Comparison of ENCODE assay signal across 9 mouse cellular contexts in genomic region chr9:110070358-110070757, GRCm38 (mm10). TPM values are rescaled to one million over a fixed set of nuclear protein-coding genes. Genes with fewer than 3 reads are reported as not detected.
DNase-seq lines count a peak whose midpoint lies in the region; ATAC-seq and TF ChIP-seq lines count a peak whose summit lies in the region.
"Had no signal": no experiment of that assay in that cellular context is flagged by ENCODE, and none has a peak within 500 bp of the region (broad histone marks: within the 10 kb centered on the region; RNA-seq: fewer than 3 reads in every experiment).

No protein-coding gene starts in this region.

- H3K9ac ChIP-seq in intestine, embryonic 15.5 days: no peak overlapping the region
- H3K9ac ChIP-seq in intestine, postnatal 0 days (ENCODE audit: low read depth, low read length): no peak overlapping the region
- no peak overlapping the region for H3K9ac ChIP-seq in intestine, embryonic 16.5 days (ENCODE audit: low read depth, low read length)
- H3K9ac ChIP-seq in liver, embryonic 11.5 days (ENCODE audit: low read depth, low read length): no peak overlapping the region
- H3K9ac ChIP-seq: neural tube, embryonic 13.5 days had no signal

- no peaks in the 10 kb centered on the region for H3K9me3 ChIP-seq in intestine, embryonic 15.5 days
- H3K9me3 ChIP-seq in intestine, postnatal 0 days (ENCODE audit: control insufficient read depth): no peaks in the 10 kb centered on the region
- H3K9me3 ChIP-seq in intestine, embryonic 16.5 days (ENCODE audit: control insufficient read depth, low read length): no peaks in the 10 kb centered on the region
- H3K9me3 ChIP-seq in liver, embryonic 11.5 days (ENCODE audit: control insufficient read depth, low read length): no peaks in the 10 kb centered on the region
- H3K9me3 ChIP-seq: neural tube, embryonic 13.5 days had no signal

- H3K4me2 ChIP-seq in intestine, embryonic 15.5 days (replicated peaks): no peak overlapping the region
- H3K4me2 ChIP-seq in intestine, postnatal 0 days (replicated peaks; ENCODE audit: low read depth): no peak overlapping the region
- no peak overlapping the region for H3K4me2 ChIP-seq in intestine, embryonic 16.5 days (ENCODE audit: low read depth, low read length)
- no peak overlapping the region for H3K4me2 ChIP-seq in liver, embryonic 11.5 days
- H3K4me2 ChIP-seq: neural tube, embryonic 13.5 days had no signal

- H3K4me3 ChIP-seq in intestine, embryonic 15.5 days (replicated peaks): no peak overlapping the region
- H3K4me3 ChIP-seq in intestine, postnatal 0 days (ENCODE audit: low read depth, low read length): no peak overlapping the region
- H3K4me3 ChIP-seq in intestine, embryonic 16.5 days (ENCODE audit: low read length): no peak overlapping the region
- no peak overlapping the region for H3K4me3 ChIP-seq in liver, embryonic 11.5 days (ENCODE audit: low read depth, low read length)
- H3K4me3 ChIP-seq: neural tube, embryonic 13.5 days had no signal

- peak; percentile 51; the same call in 1 of the 2 replicates for ATAC-seq in intestine, embryonic 15.5 days
- ATAC-seq in intestine, postnatal 0 days: no peak
- peak; percentile 58; the same call in 1 of the 2 replicates for ATAC-seq in intestine, embryonic 16.5 days
- no peak for ATAC-seq in liver, embryonic 11.5 days (replicated peaks; ENCODE audit: low FRiP score)

- TF ChIP-seq CTCF in intestine, postnatal 0 days (IDR thresholded peaks at IDR 0.05; ENCODE audit: low read depth): no peak

- peak; percentile 78 for DNase-seq in adrenal gland, adult 8-10 months
- DNase-seq in cerebellum, postnatal 25 days: peak; percentile 86 to 91
- DNase-seq in liver, embryonic 11.5 days (ENCODE audit: low spot score): no peak
- no peak for DNase-seq in ovary, postnatal 10 days (ENCODE audit: low spot score)
- DNase-seq in retina, postnatal 1 day: no peak

- H3K27ac ChIP-seq in intestine, embryonic 15.5 days: peak overlapping the region; percentile 45
- no peak overlapping the region for H3K27ac ChIP-seq in intestine, postnatal 0 days (ENCODE audit: low read depth, low read length)
- H3K27ac ChIP-seq in intestine, embryonic 16.5 days (ENCODE audit: low read length): no peak overlapping the region
- H3K27ac ChIP-seq in liver, embryonic 11.5 days (ENCODE audit: low read depth, low read length): no peak overlapping the region
- H3K27ac ChIP-seq: neural tube, embryonic 13.5 days had no signal

- 0 out of 2 replicates have a peak, but pooled peaks cover 5% of the 10 kb centered on the region for H3K4me1 ChIP-seq in intestine, embryonic 15.5 days (replicated peaks)
- H3K4me1 ChIP-seq in intestine, postnatal 0 days (replicated peaks; ENCODE audit: control insufficient read depth, insufficient read depth, low read length): no peaks in the 10 kb centered on the region
- H3K4me1 ChIP-seq in intestine, embryonic 16.5 days (ENCODE audit: control insufficient read depth, insufficient read depth, low read length): no peaks in the 10 kb centered on the region
- H3K4me1 ChIP-seq in liver, embryonic 11.5 days (replicated peaks; ENCODE audit: control insufficient read depth, insufficient read depth, low read length): no peaks in the 10 kb centered on the region; the same call in 1 of the 2 replicates
- H3K4me1 ChIP-seq: neural tube, embryonic 13.5 days had no signal

- H3K36me3 ChIP-seq in intestine, embryonic 15.5 days: peaks cover 11% of the 10 kb centered on the region
- peaks cover 50% of the 10 kb centered on the region for H3K36me3 ChIP-seq in intestine, postnatal 0 days (ENCODE audit: control insufficient read depth, insufficient read depth)
- 0 out of 2 replicates have a peak, but pooled peaks cover 3% of the 10 kb centered on the region for H3K36me3 ChIP-seq in intestine, embryonic 16.5 days (ENCODE audit: control insufficient read depth, insufficient read depth, low read length)
- peaks cover 11% of the 10 kb centered on the region for H3K36me3 ChIP-seq in liver, embryonic 11.5 days (ENCODE audit: control insufficient read depth, insufficient read depth, low read length)

- no peaks in the 10 kb centered on the region for H3K27me3 ChIP-seq in intestine, embryonic 15.5 days (replicated peaks)
- no peaks in the 10 kb centered on the region for H3K27me3 ChIP-seq in intestine, postnatal 0 days (replicated peaks; ENCODE audit: control insufficient read depth, insufficient read depth, low read length)
- H3K27me3 ChIP-seq in intestine, embryonic 16.5 days (replicated peaks; ENCODE audit: control insufficient read depth, insufficient read depth, low read length): no peaks in the 10 kb centered on the region
- H3K27me3 ChIP-seq in liver, embryonic 11.5 days (replicated peaks; ENCODE audit: control insufficient read depth, insufficient read depth, low read length): no peaks in the 10 kb centered on the region
- H3K27me3 ChIP-seq: neural tube, embryonic 13.5 days had no signal

- 69% methylated on average over 9 of the region's 9 CpGs for WGBS in intestine, embryonic 15.5 days
- WGBS in intestine, postnatal 0 days: 76% methylated on average over 9 of the region's 9 CpGs
- WGBS in intestine, embryonic 16.5 days: 63% methylated on average over 9 of the region's 9 CpGs
- WGBS in liver, embryonic 11.5 days: 89% methylated on average over 9 of the region's 9 CpGs

RNA-seq across cellular contexts. Expression of gene Smarcc1, which starts 47.1 kb away (rescaled TPM):
- 83.8 and 91.3 TPM in 2 replicates for polyA plus RNA-seq in intestine, embryonic 15.5 days (2015; fragmentation: Nextera tagmentation; extraction: Ambion mirVana)
- 21.6 and 23.3 TPM in 2 replicates for polyA plus RNA-seq in intestine, postnatal 0 days (2015; fragmentation: Nextera tagmentation; extraction: Ambion mirVana)
- total RNA-seq in adrenal gland, adult 8-10 months (2022): 10 to 100 TPM; 57.6 to 64.3 (median 60.8) TPM
- 56.8 and 60.8 TPM in 2 replicates for polyA plus RNA-seq in intestine, embryonic 16.5 days (2015; fragmentation: Nextera tagmentation; extraction: Ambion mirVana)
- 69.1 and 72.5 TPM in 2 replicates for polyA plus RNA-seq in liver, embryonic 11.5 days (2014; fragmentation: Nextera tagmentation; extraction: Ambion mirVana)

RNA-seq across cellular contexts. Expression of gene Dhx30, which starts 47.3 kb away (rescaled TPM):
- polyA plus RNA-seq in intestine, embryonic 15.5 days (2015; fragmentation: Nextera tagmentation; extraction: Ambion mirVana): 92.7 and 98.1 TPM in 2 replicates
- 37.7 and 40.9 TPM in 2 replicates for polyA plus RNA-seq in intestine, postnatal 0 days (2015; fragmentation: Nextera tagmentation; extraction: Ambion mirVana)
- 100 to 1,000 TPM; 107 to 117 (median 114) TPM for total RNA-seq in adrenal gland, adult 8-10 months (2022)
- 77.2 and 83.9 TPM in 2 replicates for polyA plus RNA-seq in intestine, embryonic 16.5 days (2015; fragmentation: Nextera tagmentation; extraction: Ambion mirVana)
- polyA plus RNA-seq in liver, embryonic 11.5 days (2014; fragmentation: Nextera tagmentation; extraction: Ambion mirVana): 113 and 124 TPM in 2 replicates

Comparison
In these comparisons a context has a peak if more than half of its experiments do, and no peak if none do; other contexts are left out.
1. ATAC-seq: peak in intestine, embryonic 15.5 days (single experiment) and intestine, embryonic 16.5 days (single experiment); none in intestine, postnatal 0 days (single experiment) and liver, embryonic 11.5 days (single experiment).
2. DNase-seq: peak in adrenal gland, adult 8-10 months (single experiment) and cerebellum, postnatal 25 days (2 of 2); none in liver, embryonic 11.5 days (single experiment), ovary, postnatal 10 days (single experiment) and retina, postnatal 1 day (single experiment).